Mouse (Mus musculus): ENCODE measurements around the gene E330034G19Rik. TPM values are rescaled to one million over a fixed set of nuclear protein-coding genes. Genes with fewer than 3 reads are reported as not detected.
A peak's percentile ranks its signal among the peaks of the same experiment; 100 is the strongest.

The E330034G19Rik gene
- polyA plus RNA-seq (2014; fragmentation: Nextera tagmentation; extraction: Ambion mirVana): not detected in 2 replicates

- Histone ChIP-seq H3K4me2 (replicated peaks) (no peak within 1 kb of the TSS), H3K4me1 (replicated peaks; ENCODE audit: control insufficient read depth, insufficient read depth, low read length) (no peaks in the 10 kb centered on the region), H3K27me3 (ENCODE audit: control insufficient read depth, insufficient read depth, low read length) (no peaks in the 10 kb centered on the region), H3K27ac (no peak within 1 kb of the TSS), H3K36me3 (replicated peaks; ENCODE audit: control insufficient read depth, insufficient read depth) (no peaks in the 10 kb centered on the region), H3K9me3 (ENCODE audit: control insufficient read depth, low read length) (no peaks in the 10 kb centered on the region), H3K4me3 (replicated peaks; ENCODE audit: low read length) (no peak within 1 kb of the TSS), H3K9ac (no peak within 1 kb of the TSS)
- no peak for ATAC-seq (ENCODE audit: low FRiP score)
- 70% methylated on average over 3 of the region's 3 CpGs for WGBS
- no peak for DNase-seq (ENCODE audit: low spot score)
Observed at GRCm38 (mm10) chr14:24292914-24293313, at the start of gene E330034G19Rik. Gene E330034G19Rik, plus strand, starts transcription at chr14:24293214.

- WGBS: under 1% methylated on average over 39 of the region's 40 CpGs
- peak overlapping the region; percentile 97 for H3K9ac ChIP-seq
- peaks cover 28% of the 10 kb centered on the region for H3K4me1 ChIP-seq (replicated peaks; ENCODE audit: control insufficient read depth, insufficient read depth, low read length)
- H3K4me2 ChIP-seq (replicated peaks): peak overlapping the region; percentile 77
- H3K27ac ChIP-seq: peak overlapping the region; percentile 94
- no peaks in the 10 kb centered on the region for H3K9me3 ChIP-seq (ENCODE audit: control insufficient read depth, low read length)
- H3K36me3 ChIP-seq (replicated peaks; ENCODE audit: control insufficient read depth, insufficient read depth): peaks cover 14% of the 10 kb centered on the region; the same call in 1 of the 2 replicates
- no peaks in the 10 kb centered on the region for H3K27me3 ChIP-seq (ENCODE audit: control insufficient read depth, insufficient read depth, low read length)
- ATAC-seq (ENCODE audit: low FRiP score) (peak; percentile 69), DNase-seq (ENCODE audit: low spot score) (peak; percentile 29)
- peak overlapping the region; percentile 79 for H3K4me3 ChIP-seq (replicated peaks; ENCODE audit: low read length)
Observed at GRCm38 (mm10) chr14:24244330-24245176, 48.5 kb upstream of the E330034G19Rik start.

- Histone ChIP-seq H3K4me2 (replicated peaks) (peak within 1 kb of the TSS; percentile 77), H3K9ac (peak within 1 kb of the TSS; percentile 97), H3K4me1 (replicated peaks; ENCODE audit: control insufficient read depth, insufficient read depth, low read length) (peaks cover 28% of the 10 kb centered on the region), H3K27me3 (ENCODE audit: control insufficient read depth, insufficient read depth, low read length) (no peaks in the 10 kb centered on the region), H3K9me3 (ENCODE audit: control insufficient read depth, low read length) (no peaks in the 10 kb centered on the region), H3K27ac (peak within 1 kb of the TSS; percentile 94), H3K4me3 (replicated peaks; ENCODE audit: low read length) (peak within 1 kb of the TSS; percentile 79), H3K36me3 (replicated peaks; ENCODE audit: control insufficient read depth, insufficient read depth) (peaks cover 12% of the 10 kb centered on the region; the same call in 1 of the 2 replicates)
- DNase-seq (ENCODE audit: low spot score) (peak; percentile 52), ATAC-seq (ENCODE audit: low FRiP score) (peak; percentile 81)
- WGBS: 1% methylated on average over 70 of the region's 98 CpGs
Observed at GRCm38 (mm10) chr14:24245177-24246081, 47.6 kb upstream of the E330034G19Rik start, which contains the start of gene Dlg5. Gene Dlg5, minus strand, starts transcription at chr14:24245920.

- Histone ChIP-seq H3K4me2 (replicated peaks) (no peak overlapping the region), H3K4me3 (replicated peaks; ENCODE audit: low read length) (no peak overlapping the region)
- 68% methylated on average over 2 of the region's 2 CpGs for WGBS
Observed at GRCm38 (mm10) chr14:24249926-24250325, 43.1 kb upstream of the E330034G19Rik start.

GRCm38 (mm10) chr14:24251326-24251725 lies 41.7 kb upstream of the E330034G19Rik start:
- ATAC-seq (ENCODE audit: low FRiP score): no peak
- WGBS: 85% methylated on average over 1 of the region's 1 CpGs
- no peak for DNase-seq (ENCODE audit: low spot score)
- Histone ChIP-seq H3K9ac (no peak overlapping the region), H3K27ac (no peak overlapping the region), H3K4me2 (replicated peaks) (no peak overlapping the region), H3K4me3 (replicated peaks; ENCODE audit: low read length) (no peak overlapping the region), H3K4me1 (replicated peaks; ENCODE audit: control insufficient read depth, insufficient read depth, low read length) (0 out of 2 replicates have a peak, but pooled peaks cover 7% of the 10 kb centered on the region), H3K9me3 (ENCODE audit: control insufficient read depth, low read length) (no peaks in the 10 kb centered on the region), H3K27me3 (ENCODE audit: control insufficient read depth, insufficient read depth, low read length) (no peaks in the 10 kb centered on the region), H3K36me3 (replicated peaks; ENCODE audit: control insufficient read depth, insufficient read depth) (no peaks in the 10 kb centered on the region)

More at GRCm38 (mm10) chr14:24249926-24250325, 43.1 kb upstream of the E330034G19Rik start:
- Histone ChIP-seq H3K27me3 (ENCODE audit: control insufficient read depth, insufficient read depth, low read length) (no peaks in the 10 kb centered on the region), H3K9ac (no peak overlapping the region), H3K27ac (no peak overlapping the region), H3K36me3 (replicated peaks; ENCODE audit: control insufficient read depth, insufficient read depth) (no peaks in the 10 kb centered on the region), H3K9me3 (ENCODE audit: control insufficient read depth, low read length) (no peaks in the 10 kb centered on the region), H3K4me1 (replicated peaks; ENCODE audit: control insufficient read depth, insufficient read depth, low read length) (peaks cover 12% of the 10 kb centered on the region; the same call in 1 of the 2 replicates)
- no peak for DNase-seq (ENCODE audit: low spot score)
- no peak for ATAC-seq (ENCODE audit: low FRiP score)

GRCm38 (mm10) chr14:24253611-24254202 lies 39.3 kb upstream of the E330034G19Rik start:
- H3K4me1 ChIP-seq (replicated peaks; ENCODE audit: control insufficient read depth, insufficient read depth, low read length): 0 out of 2 replicates have a peak, but pooled peaks cover 7% of the 10 kb centered on the region
- no peak overlapping the region for H3K4me3 ChIP-seq (replicated peaks; ENCODE audit: low read length)
- H3K27ac ChIP-seq: 0 out of 2 replicates have a peak overlapping the region, but pooled peaks have one; percentile 5
- H3K27me3 ChIP-seq (ENCODE audit: control insufficient read depth, insufficient read depth, low read length): no peaks in the 10 kb centered on the region
- WGBS: 6% methylated on average over 8 of the region's 8 CpGs
- H3K9ac ChIP-seq: no peak overlapping the region
- no peaks in the 10 kb centered on the region for H3K9me3 ChIP-seq (ENCODE audit: control insufficient read depth, low read length)
- ATAC-seq (ENCODE audit: low FRiP score) (peak; percentile 57; the same call in 1 of the 2 replicates), DNase-seq (ENCODE audit: low spot score) (peak; percentile 44)
- H3K4me2 ChIP-seq (replicated peaks): no peak overlapping the region
- H3K36me3 ChIP-seq (replicated peaks; ENCODE audit: control insufficient read depth, insufficient read depth): no peaks in the 10 kb centered on the region

- Histone ChIP-seq H3K9ac (no peak overlapping the region), H3K9me3 (ENCODE audit: control insufficient read depth, low read length) (no peaks in the 10 kb centered on the region), H3K4me3 (replicated peaks; ENCODE audit: low read length) (no peak overlapping the region), H3K4me2 (replicated peaks) (no peak overlapping the region), H3K27ac (no peak overlapping the region), H3K36me3 (replicated peaks; ENCODE audit: control insufficient read depth, insufficient read depth) (no peaks in the 10 kb centered on the region), H3K27me3 (ENCODE audit: control insufficient read depth, insufficient read depth, low read length) (no peaks in the 10 kb centered on the region), H3K4me1 (replicated peaks; ENCODE audit: control insufficient read depth, insufficient read depth, low read length) (0 out of 2 replicates have a peak, but pooled peaks cover 7% of the 10 kb centered on the region)
- ATAC-seq (ENCODE audit: low FRiP score) (no peak), DNase-seq (ENCODE audit: low spot score) (no peak)
- 83% methylated on average over 2 of the region's 2 CpGs for WGBS
Observed at GRCm38 (mm10) chr14:24255956-24256355, 37.1 kb upstream of the E330034G19Rik start.

- ATAC-seq (ENCODE audit: low FRiP score): no peak
- 74% methylated on average over 4 of the region's 4 CpGs for WGBS
Observed at GRCm38 (mm10) chr14:24260391-24260790, 32.6 kb upstream of the E330034G19Rik start.

More at GRCm38 (mm10) chr14:24260391-24260790, 32.6 kb upstream of the E330034G19Rik start:
- H3K9me3 ChIP-seq (ENCODE audit: control insufficient read depth, low read length): no peaks in the 10 kb centered on the region
- H3K27me3 ChIP-seq (ENCODE audit: control insufficient read depth, insufficient read depth, low read length): no peaks in the 10 kb centered on the region
- no peak overlapping the region for H3K27ac ChIP-seq
- H3K4me2 ChIP-seq (replicated peaks): no peak overlapping the region
- H3K36me3 ChIP-seq (replicated peaks; ENCODE audit: control insufficient read depth, insufficient read depth): no peaks in the 10 kb centered on the region
- H3K4me3 ChIP-seq (replicated peaks; ENCODE audit: low read length): no peak overlapping the region
- H3K4me1 ChIP-seq (replicated peaks; ENCODE audit: control insufficient read depth, insufficient read depth, low read length): peaks cover 24% of the 10 kb centered on the region
- no peak for DNase-seq (ENCODE audit: low spot score)
- H3K9ac ChIP-seq: no peak overlapping the region

All from hindbrain, embryonic 14.5 days (tissue).